Mouse (Mus musculus): ENCODE measurements around the gene Ndp. TPM values are rescaled to one million over a fixed set of nuclear protein-coding genes. Genes with fewer than 3 reads are reported as not detected.

The Ndp gene
- not detected for total RNA-seq (2023)

GRCm38 (mm10) chrX:16911241-16911873 lies at the start of gene Ndp:
Ndp (minus strand) TSS chrX:16911774.

Other genes starting within 250 kb of the Ndp start
- not detected for gene Maob, start 94.4 kb downstream of the Ndp start, total RNA-seq (2023)